Mouse (Mus musculus) hindbrain, postnatal 0 days (tissue): ENCODE results near the gene Mxra7. TPM values are rescaled to one million over a fixed set of nuclear protein-coding genes. Genes with fewer than 3 reads are reported as not detected.
"Not testable (repeated sequence)": the region's sequence is repeated elsewhere in the genome, so short reads cannot be mapped to it uniquely, and the experiment has no call there.

Source experiments
- ATAC-seq: fragments of 200-750 bp; cut with Nextera tagmentation; 2 replicates; pipeline ENCODE4 v1.8.0; 2017; ENCODE audit warnings: mild to moderate bottlenecking, moderate TSS enrichment, moderate library complexity
- DNase-seq: peaks from one replicate; pipeline ENCODE4 v3.0.0-alpha.2; 2015; ENCODE audit warnings: low spot score
- H3K27ac ChIP-seq: fragments of 300-500 bp; sonication (generic); 2 replicates; pipeline ENCODE4 v1.5.1; 2014; ENCODE audit warnings: mild to moderate bottlenecking
- H3K27me3 ChIP-seq: fragments of 300-500 bp; sonication (generic); 2 replicates; pipeline ENCODE4 v1.6.1; 2014; ENCODE audit warnings: low read length, mixed read lengths; ENCODE audit not compliant: insufficient read depth
- H3K36me3 ChIP-seq: fragments of 300-500 bp; sonication (generic); 2 replicates; pipeline ENCODE4 v1.6.1; 2014; ENCODE audit warnings: low read length, mixed read lengths; ENCODE audit not compliant: insufficient read depth
- H3K4me1 ChIP-seq: fragments of 300-500 bp; sonication (generic); 2 replicates; pipeline ENCODE4 v1.6.1; 2014; ENCODE audit warnings: antibody characterized with exemption, low read length, mixed read lengths; ENCODE audit not compliant: insufficient read depth
- H3K4me2 ChIP-seq: fragments of 300-500 bp; sonication (generic); 2 replicates; pipeline ENCODE4 v1.6.1; 2014; ENCODE audit warnings: low read depth, mild to moderate bottlenecking, low read length, moderate library complexity, mixed read lengths
- H3K4me3 ChIP-seq: fragments of 300-500 bp; sonication (generic); 2 replicates; pipeline ENCODE4 v1.5.1; 2014; ENCODE audit warnings: low read length
- H3K9ac ChIP-seq: fragments of 300-500 bp; sonication (generic); replicated peaks from 2 replicates; pipeline ENCODE4 v1.6.1; 2014; ENCODE audit warnings: mild to moderate bottlenecking, low read length, moderate library complexity, mixed read lengths
- H3K9me3 ChIP-seq: fragments of 300-500 bp; sonication (generic); 2 replicates; pipeline ENCODE4 v1.6.1; 2016; ENCODE audit warnings: low read length, mixed read lengths
- CTCF ChIP-seq: IDR thresholded peaks from 2 replicates; pipeline ENCODE4 v1.5.1; 2016; ENCODE audit warnings: antibody characterized with exemption, control low read depth, low read depth
- WGBS: fragments of 180-500 bp; shearing (Covaris S2); extraction: QIAGEN DNeasy Blood & Tissue Kit; methylation state at CpG from one replicate; pipeline ENCODE4 v1.1.7; 2014; 5-methylcytosine and 5-hydroxymethylcytosine counted together
- polyA plus RNA-seq: library from polyadenylated mRNA; unstranded; fragments of >200 nt; fragmentation: Nextera tagmentation; extraction: Ambion mirVana; gene quantifications from 2 replicates; pipeline ENCODE4 v1.2.1, GENCODE M21; 2015
- total RNA-seq: library from RNA; depleted of rRNA; stranded (reverse); fragments of >200 nt; gene quantifications from 2 replicates; pipeline ENCODE4 v1.2.3, GENCODE M21; 2014

Mxra7 gene
- total and polyA plus RNA-seq, 2 experiments from 2014 or later, result 36.6 to 50.2 TPM

GRCm38 (mm10) chr11:116825230-116825629 lies 2.6 kb downstream of the Mxra7 start:
- no peak overlapping the region for H3K27ac ChIP-seq
- 32% methylated on average over 5 of the region's 5 CpGs for WGBS
- no peak for DNase-seq
- H3K4me1 ChIP-seq, result peaks cover 16% of the 10 kb centered on the region
- H3K4me2 ChIP-seq, result peak overlapping the region; percentile 25; the same call in 1 of the 2 replicates
- no peak overlapping the region for H3K4me3 ChIP-seq
- no peak for ATAC-seq
- no peaks in the 10 kb centered on the region for H3K36me3 ChIP-seq
- TF ChIP-seq CTCF, result no peak
- H3K9me3 ChIP-seq, result no peaks in the 10 kb centered on the region
- H3K9ac ChIP-seq, result no peak overlapping the region
- no peaks in the 10 kb centered on the region for H3K27me3 ChIP-seq

- not testable (repeated sequence) for H3K4me3 ChIP-seq, H3K9ac ChIP-seq, DNase-seq, H3K27me3 ChIP-seq, H3K4me2 ChIP-seq, H3K36me3 ChIP-seq, ATAC-seq, H3K9me3 ChIP-seq, H3K27ac ChIP-seq
- WGBS, result 96% methylated on average over 10 of the region's 10 CpGs
- H3K4me1 ChIP-seq, result peaks cover 16% of the 10 kb centered on the region
Observed at GRCm38 (mm10) chr11:116823885-116824284, 4.0 kb downstream of the Mxra7 start.

GRCm38 (mm10) chr11:116823255-116823654 lies 4.6 kb downstream of the Mxra7 start:
- H3K4me1 ChIP-seq, result peaks cover 14% of the 10 kb centered on the region
- no peak for TF ChIP-seq CTCF
- H3K27me3 ChIP-seq, result no peaks in the 10 kb centered on the region
- WGBS, result 97% methylated on average over 2 of the region's 2 CpGs
- no peak for DNase-seq
- H3K9ac ChIP-seq, result no peak overlapping the region
- no peaks in the 10 kb centered on the region for H3K9me3 ChIP-seq
- H3K36me3 ChIP-seq, result no peaks in the 10 kb centered on the region
- no peak overlapping the region for H3K4me3 ChIP-seq
- no peak overlapping the region for H3K4me2 ChIP-seq
- H3K27ac ChIP-seq, result no peak overlapping the region
- ATAC-seq, result no peak

- DNase-seq (no peak), ATAC-seq (no peak)
- Histone ChIP-seq H3K4me1 (peaks cover 11% of the 10 kb centered on the region), H3K9ac (no peak overlapping the region), H3K4me2 (no peak overlapping the region), H3K4me3 (no peak overlapping the region), H3K9me3 (no peaks in the 10 kb centered on the region), H3K27ac (no peak overlapping the region), H3K36me3 (no peaks in the 10 kb centered on the region), H3K27me3 (no peaks in the 10 kb centered on the region)
- no peak for TF ChIP-seq CTCF
- WGBS, result 90% methylated on average over 10 of the region's 10 CpGs
Observed at GRCm38 (mm10) chr11:116822626-116823025, 5.2 kb downstream of the Mxra7 start.

GRCm38 (mm10) chr11:116822215-116822614 lies 5.6 kb downstream of the Mxra7 start:
- no peak overlapping the region for H3K27ac ChIP-seq
- 56% methylated on average over 10 of the region's 10 CpGs for WGBS
- no peaks in the 10 kb centered on the region for H3K36me3 ChIP-seq
- H3K4me3 ChIP-seq, result no peak overlapping the region
- no peaks in the 10 kb centered on the region for H3K9me3 ChIP-seq
- H3K4me1 ChIP-seq, result peaks cover 11% of the 10 kb centered on the region
- ATAC-seq (no peak), DNase-seq (no peak)
- no peak for TF ChIP-seq CTCF
- no peak overlapping the region for H3K4me2 ChIP-seq
- no peak overlapping the region for H3K9ac ChIP-seq
- no peaks in the 10 kb centered on the region for H3K27me3 ChIP-seq

- Histone ChIP-seq H3K36me3 (no peaks in the 10 kb centered on the region), H3K27me3 (no peaks in the 10 kb centered on the region), H3K9ac (no peak overlapping the region), H3K27ac (no peak overlapping the region), H3K4me2 (no peak overlapping the region), H3K4me3 (no peak overlapping the region), H3K9me3 (no peaks in the 10 kb centered on the region), H3K4me1 (peaks cover 10% of the 10 kb centered on the region)
- no peak for TF ChIP-seq CTCF
- WGBS, result 49% methylated on average over 13 of the region's 13 CpGs
- ATAC-seq (no peak), DNase-seq (no peak)
Observed at GRCm38 (mm10) chr11:116821057-116821940, 6.5 kb downstream of the Mxra7 start.

- 60% methylated on average over 5 of the region's 5 CpGs for WGBS
- H3K9ac ChIP-seq, result no peak overlapping the region
- H3K9me3 ChIP-seq, result no peaks in the 10 kb centered on the region
- ATAC-seq (no peak), DNase-seq (peak; percentile 22)
- H3K36me3 ChIP-seq, result no peaks in the 10 kb centered on the region
- no peak overlapping the region for H3K4me2 ChIP-seq
- no peaks in the 10 kb centered on the region for H3K27me3 ChIP-seq
- H3K27ac ChIP-seq, result peak overlapping the region; percentile 56; the same call in 1 of the 2 replicates
- H3K4me3 ChIP-seq, result no peak overlapping the region
- peaks cover 4% of the 10 kb centered on the region for H3K4me1 ChIP-seq
- TF ChIP-seq CTCF, result no peak
Observed at GRCm38 (mm10) chr11:116819932-116820593, 7.8 kb downstream of the Mxra7 start.
